Mouse (Mus musculus) forebrain, embryonic 11.5 days (tissue): ENCODE results near the gene Cerk. TPM values are rescaled to one million over a fixed set of nuclear protein-coding genes. Genes with fewer than 3 reads are reported as not detected.
"Not testable (repeated sequence)": the region's sequence is repeated elsewhere in the genome, so short reads cannot be mapped to it uniquely, and the experiment has no call there.

Source experiments
- ATAC-seq: fragments of 200-750 bp; cut with Nextera tagmentation; replicated peaks from 2 replicates; pipeline ENCODE4 v1.8.0; 2017; ENCODE audit warnings: moderate TSS enrichment; ENCODE audit not compliant: low FRiP score
- DNase-seq: peaks from one replicate; pipeline ENCODE4 v3.0.0-alpha.2; 2017; ENCODE audit warnings: low spot score
- H3K27ac ChIP-seq: fragments of 300-500 bp; sonication (generic); 2 replicates; pipeline ENCODE4 v1.5.1; 2014; ENCODE audit warnings: low read depth, low read length
- H3K27me3 ChIP-seq: fragments of 300-500 bp; sonication (generic); 2 replicates; pipeline ENCODE4 v1.6.1; 2014; ENCODE audit warnings: mild to moderate bottlenecking, low read length, mixed read lengths; ENCODE audit not compliant: control insufficient read depth, insufficient read depth
- H3K36me3 ChIP-seq: fragments of 300-500 bp; sonication (generic); 2 replicates; pipeline ENCODE4 v1.6.1; 2014; ENCODE audit warnings: mild to moderate bottlenecking, low read length, moderate library complexity, mixed read lengths; ENCODE audit not compliant: control insufficient read depth, insufficient read depth
- H3K4me1 ChIP-seq: fragments of 300-500 bp; sonication (generic); replicated peaks from 2 replicates; pipeline ENCODE4 v1.6.1; 2014; ENCODE audit warnings: low read length, mixed read lengths; ENCODE audit not compliant: control insufficient read depth, insufficient read depth
- H3K4me2 ChIP-seq: fragments of 300-500 bp; sonication (generic); 2 replicates; pipeline ENCODE4 v1.6.1; 2014; ENCODE audit warnings: low read depth, mild to moderate bottlenecking, low read length, moderate library complexity, mixed read lengths; ENCODE audit not compliant: severe bottlenecking
- H3K4me3 ChIP-seq: fragments of 300-500 bp; sonication (generic); 2 replicates; pipeline ENCODE4 v1.5.1; 2014; ENCODE audit warnings: low read depth, low read length
- H3K9ac ChIP-seq: fragments of 300-500 bp; sonication (generic); 2 replicates; pipeline ENCODE4 v1.6.1; 2014; ENCODE audit warnings: low read length
- H3K9me3 ChIP-seq: fragments of 300-500 bp; sonication (generic); 2 replicates; pipeline ENCODE4 v1.6.1; 2016; ENCODE audit warnings: low read length, mixed read lengths; ENCODE audit not compliant: control insufficient read depth
- WGBS: fragments of 180-500 bp; shearing (Covaris S2); extraction: QIAGEN DNeasy Blood & Tissue Kit; methylation state at CpG from one replicate; pipeline ENCODE4 v1.1.7; 2014; 5-methylcytosine and 5-hydroxymethylcytosine counted together
- polyA plus RNA-seq: library from polyadenylated mRNA; unstranded; fragments of >200 nt; fragmentation: Nextera tagmentation; extraction: Ambion mirVana; gene quantifications from 2 replicates; pipeline ENCODE4 v1.2.1, GENCODE M21; 2014

Gene Cerk
- polyA plus RNA-seq, 1 experiment from 2014 or later = 17.4 TPM

GRCm38 (mm10) chr15:86165811-86166590 is 19.9 kb downstream of the Cerk start:
- Histone ChIP-seq H3K4me2 (no peak overlapping the region), H3K4me1 (peaks cover 5% of the 10 kb centered on the region; the same call in 1 of the 2 replicates), H3K27me3 (no peaks in the 10 kb centered on the region), H3K27ac (no peak overlapping the region), H3K4me3 (no peak overlapping the region), H3K9me3 (no peaks in the 10 kb centered on the region), H3K9ac (no peak overlapping the region), H3K36me3 (no peaks in the 10 kb centered on the region)
- WGBS = 92% methylated on average over 24 of the region's 24 CpGs
- no peak for DNase-seq
- no peak for ATAC-seq

- no peaks in the 10 kb centered on the region for H3K36me3 ChIP-seq
- H3K9me3 ChIP-seq = no peaks in the 10 kb centered on the region
- no peak overlapping the region for H3K9ac ChIP-seq
- H3K4me1 ChIP-seq = peaks cover 5% of the 10 kb centered on the region; the same call in 1 of the 2 replicates
- H3K27me3 ChIP-seq = no peaks in the 10 kb centered on the region
- no peak for DNase-seq
- no peak for ATAC-seq
- no peak overlapping the region for H3K27ac ChIP-seq
- no peak overlapping the region for H3K4me3 ChIP-seq
- WGBS = 84% methylated on average over 21 of the region's 21 CpGs
- no peak overlapping the region for H3K4me2 ChIP-seq
Observed at GRCm38 (mm10) chr15:86164718-86165345, 21.1 kb downstream of the Cerk start.

GRCm38 (mm10) chr15:86161800-86162199 is 24.1 kb downstream of the Cerk start:
- not testable (repeated sequence) for H3K4me2 ChIP-seq, H3K9me3 ChIP-seq, ATAC-seq, H3K27me3 ChIP-seq, H3K4me3 ChIP-seq, H3K36me3 ChIP-seq, DNase-seq, H3K27ac ChIP-seq, H3K9ac ChIP-seq, H3K4me1 ChIP-seq
- 95% methylated on average over 3 of the region's 3 CpGs for WGBS

GRCm38 (mm10) chr15:86160906-86161305 is 25.0 kb downstream of the Cerk start:
- H3K36me3 ChIP-seq = peaks cover 3% of the 10 kb centered on the region
- no peaks in the 10 kb centered on the region for H3K4me1 ChIP-seq
- WGBS = 83% methylated on average over 10 of the region's 10 CpGs
- DNase-seq (no peak), ATAC-seq (no peak)
- no peak overlapping the region for H3K4me2 ChIP-seq
- H3K27me3 ChIP-seq = no peaks in the 10 kb centered on the region
- no peak overlapping the region for H3K4me3 ChIP-seq
- H3K27ac ChIP-seq = no peak overlapping the region
- H3K9me3 ChIP-seq = no peaks in the 10 kb centered on the region
- no peak overlapping the region for H3K9ac ChIP-seq

- no peak for ATAC-seq
- Histone ChIP-seq H3K27me3 (no peaks in the 10 kb centered on the region), H3K9me3 (no peaks in the 10 kb centered on the region), H3K4me1 (no peaks in the 10 kb centered on the region), H3K27ac (no peak overlapping the region), H3K4me2 (no peak overlapping the region), H3K36me3 (peaks cover 3% of the 10 kb centered on the region), H3K9ac (no peak overlapping the region), H3K4me3 (no peak overlapping the region)
- DNase-seq = no peak
- WGBS = 84% methylated on average over 5 of the region's 5 CpGs
Observed at GRCm38 (mm10) chr15:86159719-86160118, 26.2 kb downstream of the Cerk start.

GRCm38 (mm10) chr15:86159093-86159492 is 26.8 kb downstream of the Cerk start:
- H3K9me3 ChIP-seq = no peaks in the 10 kb centered on the region
- WGBS = 88% methylated on average over 16 of the region's 16 CpGs
- H3K4me1 ChIP-seq = no peaks in the 10 kb centered on the region
- no peak overlapping the region for H3K4me3 ChIP-seq
- H3K4me2 ChIP-seq = no peak overlapping the region
- no peak overlapping the region for H3K9ac ChIP-seq
- DNase-seq = no peak
- H3K27me3 ChIP-seq = no peaks in the 10 kb centered on the region
- no peak for ATAC-seq
- no peak overlapping the region for H3K27ac ChIP-seq
- H3K36me3 ChIP-seq = peaks cover 3% of the 10 kb centered on the region

GRCm38 (mm10) chr15:86156492-86156891 is 29.4 kb downstream of the Cerk start:
- Histone ChIP-seq H3K4me2 (no peak overlapping the region), H3K9ac (no peak overlapping the region), H3K27me3 (no peaks in the 10 kb centered on the region), H3K36me3 (peaks cover 3% of the 10 kb centered on the region), H3K4me1 (no peaks in the 10 kb centered on the region), H3K4me3 (no peak overlapping the region), H3K9me3 (no peaks in the 10 kb centered on the region), H3K27ac (no peak overlapping the region)
- DNase-seq (no peak), ATAC-seq (no peak)
- WGBS = 83% methylated on average over 5 of the region's 5 CpGs

GRCm38 (mm10) chr15:86153481-86153960 is 32.4 kb downstream of the Cerk start:
- ATAC-seq = no peak
- Histone ChIP-seq H3K9me3 (no peaks in the 10 kb centered on the region), H3K27me3 (no peaks in the 10 kb centered on the region), H3K9ac (no peak overlapping the region), H3K27ac (no peak overlapping the region), H3K4me3 (no peak overlapping the region), H3K4me1 (no peaks in the 10 kb centered on the region), H3K4me2 (no peak overlapping the region), H3K36me3 (peaks cover 3% of the 10 kb centered on the region)
- 91% methylated on average over 12 of the region's 12 CpGs for WGBS
- no peak for DNase-seq
